Mouse (Mus musculus) left cerebral cortex, postnatal 36 days (tissue): ENCODE measurements around the gene Tmsb10. TPM values are rescaled to one million over a fixed set of nuclear protein-coding genes. Genes with fewer than 3 reads are reported as not detected.

Experiments used
- DNase-seq, 2 experiments: peaks; one replicate each; pipeline ENCODE4 v3.0.0; 2021 to 2022; ENCODE audit warnings: low spot score in 2 of 2, mixed read lengths in 1 of 2
- intact Hi-C: fragments of 180-260 bp; cut with DNase I; formaldehyde crosslinking; loops from one replicate; pipeline ENCODE4 v1.15.1; 2025
- total RNA-seq, 2 experiments: library from RNA; stranded (reverse); gene quantifications; 2 replicates each; pipeline ENCODE4 v1.2.3; 2021

Tmsb10 gene
- total RNA-seq, 2 experiments from 2014 or later, result 504 to 568 TPM

GRCm38 (mm10) chr6:72918510-72919033 lies 40.0 kb downstream of the Tmsb10 start:
- no peak for DNase-seq
- intact Hi-C loops, result no loop called here

GRCm38 (mm10) chr6:72916330-72916729 lies 42.2 kb downstream of the Tmsb10 start:
- intact Hi-C loops, result no loop called here
- DNase-seq, result no peak

GRCm38 (mm10) chr6:72914087-72914749 lies 44.3 kb downstream of the Tmsb10 start:
- intact Hi-C loops, result no loop called here
- no peak for DNase-seq

- intact Hi-C loops, result no loop called here
- DNase-seq, result no peak
These were observed 47.3 kb downstream of the Tmsb10 start for GRCm38 (mm10) chr6:72911261-72911660.

Other genes with a start within 250 kb of the Tmsb10 start
- 1 to 10 TPM; 3.5 to 3.7 TPM for gene Tcf7l1, start 169.5 kb downstream of the Tmsb10 start, total RNA-seq
- 10 to 100 TPM; 64.1 to 71.5 TPM for gene Kcmf1, start 58.8 kb downstream of the Tmsb10 start, total RNA-seq